Mouse (Mus musculus) ZHBTc4 (cell line): ENCODE results near the gene Gm20388.

ENCODE experiments used
- DNase-seq: peaks from one replicate; pipeline ENCODE4 v3.0.0-alpha.2; 2011; ENCODE audit warnings: low read depth, low spot score

Gene Gm20388

DNA sequence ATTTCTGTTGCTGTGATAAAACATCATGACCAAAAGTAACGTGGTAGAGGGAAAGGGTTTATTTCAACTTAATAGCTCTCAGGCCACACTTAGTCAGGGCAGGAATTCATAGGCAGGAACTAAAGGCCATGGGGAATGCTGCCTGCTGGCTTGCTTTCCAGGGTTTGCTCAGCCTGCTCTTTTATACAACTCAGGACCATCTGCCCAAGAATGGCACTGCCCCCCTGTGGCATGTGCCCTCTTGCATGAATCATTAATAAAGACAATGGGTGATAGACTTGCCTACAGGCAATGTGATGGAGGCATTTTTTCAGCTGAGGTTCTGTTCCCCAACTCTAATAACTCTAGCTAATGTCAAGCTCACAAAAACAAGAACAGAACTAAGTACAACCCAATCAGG is 4131.6 kb downstream of the Gm20388 start:
- DNase-seq = no peak

DNA sequence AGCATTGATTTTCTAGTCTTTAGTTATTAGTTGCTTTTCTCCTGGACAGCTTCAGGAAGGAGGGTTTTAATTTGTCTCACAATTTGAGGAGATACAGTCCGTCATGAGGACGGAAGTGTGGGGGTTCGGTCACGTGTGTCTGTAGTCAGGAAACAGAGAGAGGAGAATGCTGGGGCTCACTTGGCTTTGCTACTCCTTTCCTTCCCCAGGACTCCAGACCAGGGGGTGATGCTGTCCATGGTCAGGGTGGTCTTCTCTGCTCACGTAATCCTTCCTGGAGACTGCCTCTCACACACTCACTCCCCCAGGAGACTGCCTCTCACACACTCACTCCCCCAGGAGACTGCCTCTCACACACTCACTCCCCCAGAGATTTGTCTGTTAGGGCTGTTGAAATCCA is 4133.8 kb downstream of the Gm20388 start:
- no peak for DNase-seq

DNA sequence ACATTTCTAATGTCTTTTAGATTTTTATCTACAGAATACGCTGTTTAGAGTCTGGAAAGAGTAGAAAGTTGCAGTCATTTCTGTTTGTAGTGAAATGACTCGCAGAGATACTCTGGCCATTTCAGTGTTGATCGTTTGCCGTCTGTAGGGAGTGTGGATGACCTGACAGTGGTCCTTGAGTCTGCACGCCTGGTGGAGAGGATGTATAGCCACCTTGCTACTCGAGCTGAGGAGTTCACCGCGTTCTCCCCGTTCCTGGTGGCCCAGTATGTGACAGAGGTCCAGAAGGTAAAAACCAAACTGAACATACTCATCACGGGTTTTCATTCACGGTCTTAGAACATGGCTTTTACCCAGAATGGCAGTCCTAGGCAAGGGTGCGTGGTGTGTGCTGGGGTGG is 4134.3 kb downstream of the Gm20388 start:
- DNase-seq = no peak

DNA sequence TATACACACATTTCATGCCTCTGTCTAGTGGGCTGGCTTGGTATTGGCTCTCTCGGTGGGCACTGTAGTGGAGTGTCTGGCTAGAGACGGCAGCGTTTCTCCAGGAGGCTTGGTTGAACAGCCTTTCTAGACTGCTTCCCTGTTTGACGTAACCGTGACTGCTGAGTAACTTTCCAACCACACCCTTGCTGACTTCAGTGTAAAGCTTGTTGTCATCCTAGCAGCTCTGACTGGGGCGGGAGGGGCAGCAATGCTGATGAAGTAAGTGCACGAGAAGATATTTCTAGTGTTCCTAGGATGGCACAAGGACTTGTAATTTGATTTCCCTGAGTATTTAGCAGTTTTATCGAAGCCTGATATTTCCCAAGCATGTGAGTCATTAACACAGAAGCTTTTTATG is 4135.2 kb downstream of the Gm20388 start:
- peak; percentile 29 for DNase-seq

DNA sequence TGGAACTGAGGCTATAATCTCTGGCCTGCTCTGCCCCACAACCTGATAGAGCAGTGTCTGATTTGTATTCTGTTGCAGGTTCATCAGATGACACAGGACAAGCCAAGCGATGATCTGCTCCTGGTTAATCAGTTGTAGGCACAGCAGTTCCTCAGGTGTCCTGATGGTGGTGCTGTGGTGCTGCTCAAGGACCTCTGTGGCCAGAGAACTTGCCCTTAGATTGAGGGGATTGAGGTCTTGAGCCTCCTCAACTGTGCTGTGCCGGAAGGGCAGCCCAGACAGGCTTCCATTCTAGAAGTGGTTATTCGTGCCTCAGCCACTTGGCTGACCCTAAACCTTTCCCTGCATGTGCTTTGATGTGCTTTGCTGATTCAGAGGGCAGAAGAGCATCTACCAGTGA is 4141.5 kb downstream of the Gm20388 start:
- peak; percentile 83 for DNase-seq

DNA sequence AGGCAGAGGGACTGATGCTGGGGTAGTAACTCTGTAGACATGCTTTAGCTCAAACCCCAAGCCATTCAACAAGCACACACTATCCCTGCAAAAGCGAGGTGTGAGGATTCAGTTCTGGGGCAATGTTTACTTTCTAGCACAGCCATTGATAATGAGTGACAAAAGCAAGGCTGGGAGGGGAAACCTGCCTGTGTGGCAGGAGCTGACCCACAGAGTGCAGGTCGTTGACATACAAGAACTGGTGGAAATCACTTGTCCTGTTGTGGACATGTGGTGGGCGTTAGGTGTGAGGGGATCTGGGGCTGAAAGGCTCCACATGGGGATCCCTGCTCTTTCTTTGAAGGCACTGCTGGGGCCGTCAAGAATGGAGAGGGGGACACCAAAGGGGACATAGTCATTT is 4141.9 kb downstream of the Gm20388 start:
- no peak for DNase-seq

DNA sequence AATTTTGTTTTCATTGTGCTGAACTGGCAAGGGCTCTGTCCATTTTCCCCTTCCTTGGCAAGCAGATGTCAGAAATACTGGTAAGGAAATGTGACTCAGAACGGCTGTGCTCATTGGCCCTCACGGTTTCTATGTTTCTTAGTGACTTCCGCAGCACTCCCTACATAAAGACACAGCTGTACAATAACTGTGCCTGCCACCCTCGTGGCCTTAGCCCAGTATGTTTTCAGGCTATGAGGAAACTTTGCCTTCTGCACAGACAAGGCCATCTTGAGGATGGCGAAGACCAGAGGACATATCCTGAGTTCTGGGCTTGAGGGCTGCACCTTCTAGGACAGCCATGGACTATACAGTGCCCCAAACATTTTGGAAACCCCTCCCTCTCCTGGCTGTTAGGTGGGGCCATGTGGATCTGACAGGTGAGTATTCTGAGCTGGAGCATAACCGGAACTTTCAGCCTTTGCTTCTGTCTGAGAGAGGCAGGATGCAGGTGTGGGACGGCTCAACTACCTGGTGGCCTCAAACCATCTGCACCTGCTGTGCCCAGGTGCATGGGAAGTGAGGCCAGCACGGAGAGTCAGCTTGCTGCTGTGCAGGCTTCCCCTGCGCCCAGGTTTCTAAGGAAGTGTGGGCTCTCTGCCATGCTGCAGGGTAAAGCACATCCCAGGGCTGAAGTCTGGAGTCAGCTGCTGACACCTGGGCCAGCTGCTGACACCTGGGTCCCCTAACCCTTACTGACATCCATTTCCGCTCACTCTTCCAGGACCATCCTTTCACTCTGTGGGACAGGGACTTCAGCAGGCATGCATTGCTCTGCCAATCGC is 4146.4 kb downstream of the Gm20388 start:
- no peak for DNase-seq

DNA sequence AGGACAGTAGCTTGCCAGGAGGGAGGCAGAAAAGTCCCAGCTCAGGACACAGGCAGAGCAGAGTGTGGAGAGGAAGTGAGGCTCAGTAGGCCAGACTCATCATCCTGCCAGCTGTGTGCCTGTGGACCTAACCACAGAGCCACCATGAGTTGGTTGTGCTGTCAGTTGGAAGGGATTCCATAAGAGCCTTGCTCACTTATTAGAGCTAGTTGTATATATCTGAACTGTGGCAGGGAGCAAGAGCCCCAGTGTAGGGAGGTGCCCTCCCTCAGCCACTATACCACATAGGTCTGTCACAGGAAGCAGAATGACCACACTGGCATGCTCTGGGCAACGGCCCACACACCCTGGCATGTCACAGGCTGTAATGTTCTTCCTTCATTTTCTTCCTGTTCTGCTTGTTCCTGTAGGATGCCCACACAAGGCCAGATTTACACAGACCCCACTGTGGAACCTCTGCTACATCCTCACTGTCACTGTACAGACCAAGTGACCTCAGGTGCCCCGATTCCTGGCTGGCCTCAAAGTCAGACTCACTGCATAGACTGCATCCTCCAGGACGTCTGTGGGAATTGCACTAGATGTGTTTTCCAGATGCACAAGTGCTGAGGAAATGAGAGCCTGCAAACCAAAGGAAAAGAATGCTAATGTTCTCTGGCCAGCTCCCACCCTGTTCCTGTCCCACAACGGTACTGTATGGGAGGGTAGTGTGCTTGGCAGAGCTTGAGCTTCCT is 4155.9 kb downstream of the Gm20388 start:
- no peak for DNase-seq

DNA sequence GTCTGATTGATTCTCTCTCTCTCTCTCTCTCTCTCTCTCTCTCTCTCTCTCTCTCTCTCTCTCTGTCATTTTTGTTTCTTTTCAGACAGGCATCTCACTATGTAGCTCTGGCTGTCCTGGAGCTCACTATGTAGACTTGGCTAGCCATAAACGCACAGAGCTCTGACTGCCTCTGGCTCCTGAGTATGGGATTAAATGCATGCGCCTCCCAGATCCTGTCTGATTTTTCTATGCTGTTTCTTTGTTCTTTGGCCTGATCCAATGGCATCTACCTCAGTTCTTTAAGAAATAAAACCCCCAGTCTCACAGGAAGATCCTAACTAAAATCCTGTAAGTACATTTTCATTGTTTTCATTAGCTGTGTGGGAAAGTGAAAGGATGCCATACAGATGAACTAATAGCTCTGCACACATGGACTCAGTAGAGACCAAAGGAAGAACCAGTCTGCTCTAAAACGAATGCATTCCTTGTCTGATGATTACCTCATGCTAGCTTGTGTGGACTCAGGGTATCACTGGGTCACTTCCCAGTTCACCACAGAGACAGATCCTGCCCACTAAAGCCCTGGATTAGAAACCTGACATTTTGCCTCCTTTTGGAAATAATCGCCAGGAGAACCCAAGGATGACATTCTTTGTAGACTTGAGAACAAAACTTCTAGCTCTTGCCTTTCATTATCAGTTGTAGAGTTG is 4156.6 kb downstream of the Gm20388 start:
- no peak for DNase-seq

DNA sequence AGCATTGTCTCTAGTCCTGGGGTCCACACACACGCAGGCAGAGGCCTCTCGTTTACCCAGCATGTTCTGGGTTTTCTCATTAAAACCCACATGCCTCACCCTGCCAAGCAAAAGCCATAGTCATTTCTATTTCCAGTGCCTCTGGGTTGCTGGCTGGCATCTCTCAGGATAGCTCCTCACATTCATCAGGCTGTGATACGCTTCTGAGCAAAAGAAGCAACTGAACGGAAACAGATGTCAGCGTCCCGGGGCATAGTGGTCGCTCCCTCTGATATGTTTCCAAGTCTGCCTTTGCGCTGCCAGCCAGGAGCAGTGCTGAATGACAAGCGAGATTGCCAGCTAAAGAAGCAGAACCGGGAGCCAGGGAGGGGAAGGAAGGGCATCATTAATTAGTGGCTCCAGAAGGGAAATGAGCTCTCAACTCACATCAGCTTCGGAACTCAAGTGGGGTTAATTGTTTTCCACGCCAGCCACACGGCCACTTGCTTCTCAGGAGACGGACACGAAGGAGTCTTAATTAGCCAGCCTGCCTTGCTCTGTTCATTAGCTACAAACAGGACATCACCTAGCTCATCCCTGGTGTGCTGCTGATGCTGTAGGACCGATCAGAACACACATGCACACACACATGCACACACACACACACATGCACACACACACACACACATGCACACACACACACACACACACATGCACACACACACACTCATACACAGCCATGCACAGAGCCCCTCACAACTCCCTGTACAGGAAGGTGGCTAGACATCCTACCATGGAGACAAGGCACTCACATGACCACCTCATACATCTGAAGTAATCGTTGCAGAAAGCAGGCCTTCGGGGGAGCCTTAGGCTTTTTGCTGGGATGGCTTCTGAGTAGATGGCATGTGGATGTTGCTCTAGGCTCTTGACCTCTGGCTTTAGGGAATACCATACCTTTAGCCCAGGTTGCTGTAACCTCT is 4160.0 kb downstream of the Gm20388 start:
- no peak for DNase-seq

DNA sequence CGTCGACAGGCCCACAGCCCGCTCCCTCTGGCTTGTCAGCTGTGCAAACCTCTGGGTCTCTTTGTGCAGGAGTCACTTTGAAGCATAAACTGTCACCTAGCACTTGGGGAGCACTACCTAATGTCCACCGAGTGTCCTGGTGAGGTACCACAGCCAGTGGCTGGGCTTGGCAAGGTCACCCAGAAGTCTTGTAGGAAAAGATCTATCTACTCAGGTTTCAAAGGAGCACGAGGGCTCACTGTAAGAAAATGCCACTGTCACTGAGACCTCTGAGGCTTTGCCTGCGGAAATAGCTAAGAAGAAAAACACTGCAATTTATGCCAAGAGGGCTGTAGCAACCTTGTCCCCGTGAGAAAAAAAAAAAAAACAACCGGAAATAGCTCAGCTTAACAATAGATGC is 4165.3 kb downstream of the Gm20388 start:
- DNase-seq = no peak

DNA sequence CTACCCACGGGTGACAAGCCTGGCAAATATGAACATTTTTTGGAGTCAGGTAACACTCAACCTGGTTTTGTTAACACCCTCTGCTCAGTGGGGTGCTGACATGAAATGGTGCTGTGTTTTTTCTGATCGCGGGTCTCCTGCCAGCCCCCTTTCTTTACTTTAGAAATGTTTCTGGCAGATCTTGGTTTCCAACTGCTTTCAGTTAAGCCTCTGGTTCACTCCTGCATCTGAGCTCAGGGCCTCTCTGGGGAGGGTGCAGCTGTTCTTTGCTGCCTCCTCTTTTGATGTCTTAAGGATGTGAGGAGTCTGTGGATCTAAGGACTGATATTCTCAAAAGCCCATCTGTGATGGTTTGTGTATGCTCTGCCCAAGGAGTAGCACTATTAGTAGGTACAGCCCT is 4165.8 kb downstream of the Gm20388 start:
- no peak for DNase-seq

DNA sequence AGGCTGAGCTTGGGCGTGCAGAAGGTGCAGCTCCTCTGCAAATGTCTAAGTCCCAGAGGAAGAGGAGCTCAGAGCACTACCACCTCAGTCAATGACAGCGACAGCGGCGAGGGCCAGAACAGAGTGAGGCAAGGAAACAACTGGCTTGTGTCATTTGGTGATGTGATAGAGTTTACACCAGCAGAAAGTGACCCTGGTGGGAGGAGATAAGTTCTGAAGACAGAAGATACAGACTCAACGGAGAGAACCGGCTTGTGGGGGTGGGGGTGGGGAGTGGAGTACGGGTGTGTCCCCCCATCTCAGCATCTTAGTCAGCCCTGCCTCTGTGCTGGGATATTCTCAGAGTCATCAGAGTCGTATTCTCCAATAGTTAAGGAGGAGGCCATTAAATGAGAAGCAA is 4166.7 kb downstream of the Gm20388 start:
- no peak for DNase-seq

DNA sequence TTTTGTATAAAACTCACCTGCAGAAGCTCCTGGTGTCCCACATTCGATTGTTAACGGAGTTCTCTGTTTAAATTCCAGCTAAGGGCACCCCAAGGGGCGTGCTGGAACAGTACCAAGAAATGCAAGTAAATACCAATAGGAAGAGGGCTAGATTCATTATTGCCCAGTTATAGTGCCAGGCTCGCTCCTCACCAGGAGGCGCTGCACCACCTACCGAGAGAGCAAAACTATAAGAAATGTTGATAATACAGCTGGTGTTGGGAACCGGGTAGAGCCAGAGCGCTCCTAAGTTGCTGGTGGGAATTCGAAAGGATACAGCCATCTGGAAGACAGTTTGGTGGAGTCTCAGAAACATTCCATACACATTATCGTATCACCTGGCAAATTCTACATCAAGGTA is 4167.4 kb downstream of the Gm20388 start:
- no peak for DNase-seq

DNA sequence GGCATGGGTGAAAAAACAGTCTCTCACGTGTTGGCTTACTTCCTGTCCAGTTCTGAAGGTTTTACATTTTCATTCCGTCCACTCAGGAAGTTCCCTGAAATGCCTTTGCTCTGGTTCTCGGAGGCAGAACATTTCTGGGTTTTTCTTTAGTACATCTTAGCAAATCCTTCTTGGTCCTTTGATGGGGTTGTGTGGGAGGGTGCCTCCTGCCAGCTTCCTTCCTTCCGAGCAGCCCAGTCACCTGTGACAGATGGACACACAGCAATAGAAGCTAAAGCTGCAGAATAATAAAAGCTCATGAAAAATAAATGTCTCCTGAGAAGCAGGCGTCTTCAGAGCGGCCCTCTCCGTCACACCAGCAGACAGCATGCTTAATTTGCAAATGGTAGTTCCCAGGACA is 4168.3 kb downstream of the Gm20388 start:
- no peak for DNase-seq

DNA sequence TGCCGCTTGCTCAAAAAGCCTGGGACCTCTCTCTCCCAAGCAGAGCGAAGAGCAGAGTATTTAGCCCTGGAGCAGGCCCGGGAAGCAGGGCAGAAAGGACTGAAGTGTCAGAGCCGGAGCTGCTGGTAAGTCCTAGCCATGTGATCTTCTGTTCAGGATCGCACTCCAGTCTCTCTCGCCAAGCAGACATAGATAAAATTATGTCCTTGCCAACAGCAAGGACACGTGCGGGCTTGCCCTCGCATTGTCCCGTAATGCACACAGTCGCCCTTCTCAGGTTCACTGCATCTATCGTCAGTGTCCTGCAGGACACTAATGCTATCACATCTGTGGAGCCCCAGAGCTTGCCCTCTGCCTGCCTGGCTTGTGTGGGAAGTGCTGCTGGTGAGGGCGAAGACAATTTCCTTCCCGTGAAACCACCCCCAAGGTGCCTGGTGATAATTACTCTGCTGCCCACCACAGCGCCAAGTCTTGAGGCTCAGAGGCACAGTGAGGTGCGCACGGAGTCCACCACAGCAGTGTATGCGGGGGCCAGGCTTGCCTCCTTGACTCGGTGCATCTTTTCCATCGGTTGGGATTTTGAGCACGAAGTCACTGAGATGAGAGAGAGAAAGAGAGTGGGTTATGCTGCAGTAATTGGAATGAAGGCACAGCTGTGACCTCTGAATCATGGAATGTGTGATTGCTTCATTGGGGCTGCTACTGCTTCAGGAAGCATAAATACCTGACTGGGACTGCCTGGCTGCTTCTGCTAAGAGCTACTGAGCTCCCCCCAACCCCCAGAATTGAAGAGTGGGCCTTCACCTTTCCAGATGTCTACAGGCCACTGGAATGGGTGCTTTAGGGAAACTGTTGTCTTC is 4170.1 kb downstream of the Gm20388 start:
- DNase-seq = no peak

DNA sequence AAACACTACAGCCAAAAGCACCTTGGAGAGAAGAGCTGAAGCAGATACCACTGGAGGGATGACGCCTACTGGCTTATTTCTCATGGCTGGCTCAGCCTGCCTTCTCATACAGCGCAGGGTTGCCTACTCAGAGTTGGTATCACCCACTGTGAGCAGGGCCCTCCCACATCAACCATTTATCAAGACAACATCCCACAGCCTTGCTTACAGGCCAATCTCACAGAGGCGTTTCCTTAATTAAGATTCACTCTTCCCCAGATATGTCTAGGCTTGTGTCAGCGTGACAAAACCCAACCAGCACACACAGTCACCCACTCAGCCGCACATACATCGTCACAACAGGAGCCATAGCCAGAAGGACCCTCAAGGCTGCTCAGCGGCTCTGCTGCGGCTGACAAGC is 4172.0 kb downstream of the Gm20388 start:
- DNase-seq = no peak

DNA sequence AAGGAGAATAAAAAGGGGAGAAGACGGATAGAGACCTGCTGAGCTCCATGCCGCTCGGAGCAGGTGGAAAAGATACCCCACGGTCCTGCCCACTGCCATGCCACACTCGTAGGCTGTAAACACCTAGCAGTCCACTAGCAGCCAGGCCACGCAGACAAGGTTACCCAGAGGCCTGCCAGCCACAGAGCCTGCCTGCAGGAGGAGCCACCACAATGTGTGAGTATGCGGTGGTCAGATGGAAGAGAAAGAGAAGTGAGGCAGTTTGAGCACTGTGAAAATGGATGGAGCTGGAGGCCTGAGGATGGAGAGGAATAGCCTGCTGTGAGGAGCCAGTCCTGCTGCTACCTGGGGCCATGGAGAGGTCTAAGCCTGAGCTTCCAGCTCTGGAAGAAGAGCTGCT is 4173.0 kb downstream of the Gm20388 start:
- DNase-seq = no peak

DNA sequence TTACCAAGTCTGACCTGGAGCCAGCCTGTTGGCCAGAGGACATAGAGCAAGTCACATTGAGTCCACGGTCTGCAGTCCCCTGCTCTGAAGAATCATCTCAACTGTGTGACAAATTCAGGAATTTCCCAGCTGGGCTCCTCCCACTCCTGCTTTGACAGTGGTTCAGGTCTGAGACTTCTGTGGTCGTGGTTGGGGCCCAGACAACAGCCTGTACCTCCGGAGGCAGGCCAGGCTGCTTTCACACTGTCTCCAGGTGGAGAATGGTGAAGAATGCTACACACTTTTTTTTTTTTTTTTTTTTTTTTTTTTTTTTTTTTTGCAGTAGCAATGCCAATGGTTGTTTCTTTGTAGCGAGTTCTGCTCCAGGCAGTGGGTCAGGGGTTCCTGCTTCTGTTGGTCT is 4175.0 kb downstream of the Gm20388 start:
- DNase-seq = no peak

DNA sequence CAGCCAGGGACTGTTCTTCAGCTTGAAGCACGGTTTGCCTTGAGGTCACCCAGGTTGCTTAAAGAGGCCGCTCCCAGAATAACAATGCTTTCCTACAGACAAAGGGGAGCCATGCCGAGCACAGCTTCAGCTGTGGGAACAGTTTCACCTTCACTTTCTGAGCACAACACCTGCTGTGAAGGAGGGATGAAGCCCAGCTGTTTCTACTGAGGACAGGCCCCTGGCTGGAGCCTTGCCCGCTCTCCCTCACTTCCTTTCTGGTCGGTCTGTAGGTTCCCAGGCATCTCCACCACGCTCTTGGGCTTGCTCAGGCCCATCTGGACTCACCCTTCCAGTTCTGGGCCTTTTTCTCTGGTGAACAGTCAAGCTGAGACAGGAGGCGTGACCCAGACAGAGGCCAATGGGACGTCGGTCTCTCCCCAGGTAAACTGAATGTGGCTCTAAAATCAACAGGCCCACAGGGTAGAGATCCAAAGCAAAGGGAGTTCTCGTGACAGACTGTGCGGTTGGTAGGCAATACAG is 4177.5 kb downstream of the Gm20388 start:
- peak; percentile 95 for DNase-seq
